Mouse (Mus musculus): ENCODE measurements at regions not wholly inside any gene's neighbourhood (a gene's known extent, or its start where the extent isn't known, plus 50 kb on each side); places are given as distances from the start of the nearest gene placed in this dataset.

DNA sequence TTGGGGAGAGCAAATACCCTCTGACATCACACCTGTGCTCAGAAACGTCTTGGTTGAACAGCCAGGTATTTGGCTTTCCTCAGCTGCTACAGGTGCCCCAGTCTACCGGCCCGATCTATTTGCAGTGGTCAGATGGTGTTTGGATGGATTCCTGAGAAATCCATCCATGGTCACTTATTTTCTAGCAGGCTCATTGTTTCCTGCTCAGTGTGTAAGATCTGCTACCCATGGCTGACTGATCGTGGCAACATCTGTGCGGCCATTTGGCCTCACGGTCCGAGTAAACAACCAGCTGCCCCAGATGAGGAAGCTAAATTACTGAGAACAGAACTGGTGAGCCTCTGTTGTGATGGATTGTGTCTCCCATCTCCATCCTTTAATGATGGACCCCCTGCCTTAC, 1248.8 kb upstream of the A1bg start:
- Histone ChIP-seq H3K27ac (ENCODE audit: control insufficient read depth, low read depth, low read length) (no peak overlapping the region), H3K36me3 (ENCODE audit: control insufficient read depth in 1 of 2, insufficient read depth in 2 of 2, low read length in 2 of 2) (peaks cover 11 to 35% of the 10 kb centered on the region in 2 experiments), H3K27me3 (ENCODE audit: control insufficient read depth in 1 of 2, insufficient read depth in 2 of 2, low read length in 2 of 2) (no peaks in the 10 kb centered on the region), H3K79me2 (ENCODE audit: control insufficient read depth, insufficient read depth, low read length, poor library complexity) (peaks cover 35% of the 10 kb centered on the region), H3K9me3 (replicated peaks; ENCODE audit: insufficient read depth, low read length) (no peaks in the 10 kb centered on the region), H3K4me3 (ENCODE audit: control insufficient read depth in 1 of 2, insufficient read depth in 1 of 2, low read depth in 2 of 2, low read length in 2 of 2) (no peak overlapping the region), H3K9ac (ENCODE audit: control insufficient read depth, low read depth, low read length, poor library complexity, severe bottlenecking) (no peak overlapping the region), H3K4me1 (ENCODE audit: control insufficient read depth in 1 of 2, insufficient read depth in 2 of 2, low read length in 2 of 2) (peaks cover 16 to 33% of the 10 kb centered on the region in 2 experiments)
- no peak for DNase-seq (ENCODE audit: low read depth, low spot score)
- TF ChIP-seq GABPA (IDR thresholded peaks at IDR 0.05; ENCODE audit: low read depth, low read length) (no peak), CHD1 (IDR thresholded peaks at IDR 0.05; ENCODE audit: low read depth, low read length) (no peak), MXI1 (IDR thresholded peaks at IDR 0.05; ENCODE audit: low read depth, low read length) (no peak; the same call in 1 of the 2 replicates)

DNA sequence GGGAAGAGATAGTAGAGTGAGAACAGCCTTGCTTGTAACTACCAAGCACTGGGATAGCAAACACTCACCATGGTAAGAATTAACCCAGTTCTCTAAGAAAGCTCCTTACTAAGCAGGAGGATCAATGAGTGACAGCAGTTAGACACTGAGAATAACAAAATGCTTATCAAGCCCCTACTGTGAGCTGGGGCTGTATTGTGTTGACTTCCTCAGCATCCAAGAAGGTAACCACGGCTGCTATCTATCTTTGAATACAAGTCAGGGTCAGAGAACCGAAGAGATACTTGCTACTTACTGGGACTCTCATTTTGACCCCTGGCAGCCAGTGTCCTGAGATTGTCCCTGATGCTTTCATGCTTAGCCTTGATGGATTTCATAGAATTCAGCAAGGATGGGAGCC, 1248.4 kb upstream of the A1bg start:
- H3K9ac ChIP-seq (ENCODE audit: control insufficient read depth, low read depth, low read length, poor library complexity, severe bottlenecking) = no peak overlapping the region
- H3K79me2 ChIP-seq (ENCODE audit: control insufficient read depth, insufficient read depth, low read length, poor library complexity) = peaks cover 40% of the 10 kb centered on the region
- peak; percentile 74 for DNase-seq (ENCODE audit: low read depth, low spot score)
- no peak overlapping the region for H3K4me3 ChIP-seq (ENCODE audit: control insufficient read depth in 1 of 2, insufficient read depth in 1 of 2, low read depth in 2 of 2, low read length in 2 of 2)
- H3K27ac ChIP-seq (ENCODE audit: control insufficient read depth, low read depth, low read length) = peak overlapping the region; percentile 30; the same call in 1 of the 2 replicates
- TF ChIP-seq SIN3A (IDR thresholded peaks at IDR 0.05; ENCODE audit: low read length) = peak; percentile 17; the same call in 1 of the 2 replicates
- peak; percentile 26; the same call in 1 of the 2 replicates for TF ChIP-seq TAL1 (IDR thresholded peaks at IDR 0.05; ENCODE audit: low read length)
- TF ChIP-seq GATA1 (IDR thresholded peaks at IDR 0.05; ENCODE audit: low read depth, low read length) = peak; percentile 66
- TF ChIP-seq RCOR1 (IDR thresholded peaks at IDR 0.05; ENCODE audit: low read depth, low read length) = no peak
- TF ChIP-seq EP300 (IDR thresholded peaks at IDR 0.05; ENCODE audit: low read depth in 1 of 2, low read length in 2 of 2) = no peak; a peak in 1 of 4 replicates
- peak; percentile 43; the same call in 1 of the 2 replicates for TF ChIP-seq ETS1 (IDR thresholded peaks at IDR 0.05; ENCODE audit: low read depth, low read length)
- H3K27me3 ChIP-seq (ENCODE audit: control insufficient read depth in 1 of 2, insufficient read depth in 2 of 2, low read length in 2 of 2) = no peaks in the 10 kb centered on the region
- H3K9me3 ChIP-seq (replicated peaks; ENCODE audit: insufficient read depth, low read length) = no peaks in the 10 kb centered on the region
- H3K36me3 ChIP-seq (ENCODE audit: control insufficient read depth in 1 of 2, insufficient read depth in 2 of 2, low read length in 2 of 2) = peaks cover 11 to 35% of the 10 kb centered on the region in 2 experiments
- H3K4me1 ChIP-seq (ENCODE audit: control insufficient read depth in 1 of 2, insufficient read depth in 2 of 2, low read length in 2 of 2) = peaks cover 16 to 33% of the 10 kb centered on the region in 2 experiments

- H3K36me3 ChIP-seq (ENCODE audit: control insufficient read depth in 1 of 2, insufficient read depth in 2 of 2, low read length in 2 of 2) = peaks cover 11 to 43% of the 10 kb centered on the region in 2 experiments
Measured at GRCm38 (mm10) chr15:62170337-62170736, 1247.5 kb upstream of the A1bg start.

More at GRCm38 (mm10) chr15:62170337-62170736, 1247.5 kb upstream of the A1bg start:
- H3K79me2 ChIP-seq (ENCODE audit: control insufficient read depth, insufficient read depth, low read length, poor library complexity) = peaks cover 44% of the 10 kb centered on the region
- no peak for DNase-seq (ENCODE audit: low read depth, low spot score)
- H3K4me1 ChIP-seq (ENCODE audit: control insufficient read depth in 1 of 2, insufficient read depth in 2 of 2, low read length in 2 of 2) = peaks cover 16 to 33% of the 10 kb centered on the region in 2 experiments
- H3K27ac ChIP-seq (ENCODE audit: control insufficient read depth, low read depth, low read length) = no peak overlapping the region
- H3K9me3 ChIP-seq (replicated peaks; ENCODE audit: insufficient read depth, low read length) = no peaks in the 10 kb centered on the region
- H3K9ac ChIP-seq (ENCODE audit: control insufficient read depth, low read depth, low read length, poor library complexity, severe bottlenecking) = no peak overlapping the region
- no peaks in the 10 kb centered on the region for H3K27me3 ChIP-seq (ENCODE audit: control insufficient read depth in 1 of 2, insufficient read depth in 2 of 2, low read length in 2 of 2)
- TF ChIP-seq HCFC1 (IDR thresholded peaks at IDR 0.05; ENCODE audit: low read depth, low read length) (no peak), JUND (IDR thresholded peaks at IDR 0.05; ENCODE audit: low read depth, low read length) (no peak), ZNF384 (IDR thresholded peaks at IDR 0.05; ENCODE audit: low read depth, low read length) (peak; percentile 20; the same call in 1 of the 2 replicates)
- no peak overlapping the region for H3K4me3 ChIP-seq (ENCODE audit: control insufficient read depth in 1 of 2, insufficient read depth in 1 of 2, low read depth in 2 of 2, low read length in 2 of 2)
